Mouse (Mus musculus) heart, adult 18-20 months (tissue): ENCODE measurements around the gene Gm11214. TPM values are rescaled to one million over a fixed set of nuclear protein-coding genes. Genes with fewer than 3 reads are reported as not detected.
A peak's percentile ranks its signal among the peaks of the same experiment; 100 is the strongest.

Experiments used
- DNase-seq, 2 experiments: peaks; one replicate each; pipeline ENCODE4 v3.0.0; 2021 to 2022; ENCODE audit warnings: mixed read lengths in 1 of 2
- total RNA-seq, 2 experiments: library from RNA; stranded (reverse); gene quantifications; 2 replicates each; pipeline ENCODE4 v1.2.3; 2021

Gene Gm11214
- total RNA-seq, 2 experiments from 2014 or later, result not detected

DNA sequence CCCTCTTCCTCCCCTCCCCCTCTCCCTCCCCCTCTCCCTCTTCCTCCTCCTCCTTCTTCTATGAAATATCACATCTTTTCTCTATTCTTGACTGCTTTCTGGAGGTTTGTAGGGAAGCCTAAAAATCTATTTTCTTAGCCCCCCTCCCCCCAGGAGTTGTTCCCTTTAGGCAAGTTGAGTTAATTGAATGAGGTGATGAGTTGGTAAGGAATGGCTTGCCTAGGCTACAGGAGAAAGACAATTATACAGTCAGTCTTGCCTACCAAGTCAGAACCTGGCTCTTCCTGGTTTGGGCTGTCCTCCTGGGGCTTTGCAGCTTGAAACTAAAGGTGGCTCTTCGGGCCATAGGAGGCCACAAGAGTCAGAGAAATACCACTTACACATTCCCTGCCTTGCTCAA, 3.4 kb downstream of the Gm11214 start:
- DNase-seq, result no peak

DNA sequence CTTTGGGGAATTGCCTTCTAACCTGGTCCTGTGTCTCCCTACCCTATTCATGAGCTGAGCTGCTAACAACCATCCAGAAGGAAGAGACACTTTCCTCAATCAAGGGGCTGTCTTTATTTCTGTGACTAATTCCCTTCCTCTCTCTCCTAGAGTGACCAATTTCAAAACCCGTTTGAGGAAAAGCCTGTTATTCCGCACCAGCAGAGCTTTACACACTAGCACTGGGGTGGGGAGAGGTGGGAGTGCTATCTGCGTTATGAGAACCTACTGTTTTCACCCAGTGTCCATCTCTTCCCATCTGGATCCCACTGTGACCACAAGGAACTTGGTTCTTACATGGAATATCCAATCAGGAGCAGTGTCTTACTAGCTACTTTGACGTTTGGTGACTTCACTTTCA, 4.1 kb downstream of the Gm11214 start:
- DNase-seq, result no peak

- no peak for DNase-seq
These were observed 8.8 kb downstream of the Gm11214 start for GRCm38 (mm10) chr4:63654381-63654780.

- DNase-seq, result no peak
These were observed 19.0 kb downstream of the Gm11214 start for GRCm38 (mm10) chr4:63643956-63644726.

DNA sequence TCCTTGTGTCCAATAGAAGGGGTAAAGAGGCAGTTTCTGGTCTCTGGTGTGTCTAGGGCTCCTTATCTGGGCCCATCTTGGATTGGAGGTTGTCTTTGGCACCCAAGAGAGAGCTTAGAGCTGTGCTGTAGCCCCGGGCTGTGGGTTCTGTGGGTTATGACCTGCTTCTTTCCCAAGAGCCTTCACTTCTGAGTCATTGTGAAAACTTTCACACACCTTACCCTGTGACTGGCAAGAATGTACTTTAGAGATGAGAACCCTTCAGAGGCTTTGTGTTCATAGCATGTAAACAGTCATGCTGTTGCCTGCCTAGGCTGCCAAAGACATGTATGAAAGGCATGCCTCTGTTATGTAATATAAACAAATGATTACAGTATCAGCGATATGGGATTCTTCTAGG, 23.3 kb downstream of the Gm11214 start:
- DNase-seq, result no peak

DNA sequence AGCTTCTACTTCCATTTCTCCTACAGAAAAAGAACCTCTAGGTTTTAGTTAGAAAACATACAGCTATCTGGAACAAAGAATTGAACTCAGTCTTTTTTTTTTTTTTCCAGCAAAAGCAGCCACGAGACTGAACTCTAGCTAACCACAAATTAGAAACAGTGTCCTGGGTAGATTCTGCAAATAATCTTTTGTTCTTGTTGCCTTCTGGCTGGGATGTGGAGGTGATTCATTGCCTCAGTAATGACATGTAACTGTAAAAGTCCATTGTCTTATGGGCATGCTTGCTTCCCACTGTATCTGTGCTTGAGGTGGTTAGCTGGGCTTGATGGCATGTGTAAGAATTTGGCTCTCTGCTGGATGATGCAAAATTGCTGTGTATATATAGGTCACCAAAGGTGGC, 24.6 kb downstream of the Gm11214 start:
- no peak for DNase-seq

- no peak for DNase-seq
These were observed 30.0 kb downstream of the Gm11214 start for GRCm38 (mm10) chr4:63633181-63633580.

- DNase-seq, result no peak
These were observed 36.1 kb downstream of the Gm11214 start for GRCm38 (mm10) chr4:63627111-63627510.

GRCm38 (mm10) chr4:63625563-63626080, 37.6 kb downstream of the Gm11214 start:
- no peak for DNase-seq

DNA sequence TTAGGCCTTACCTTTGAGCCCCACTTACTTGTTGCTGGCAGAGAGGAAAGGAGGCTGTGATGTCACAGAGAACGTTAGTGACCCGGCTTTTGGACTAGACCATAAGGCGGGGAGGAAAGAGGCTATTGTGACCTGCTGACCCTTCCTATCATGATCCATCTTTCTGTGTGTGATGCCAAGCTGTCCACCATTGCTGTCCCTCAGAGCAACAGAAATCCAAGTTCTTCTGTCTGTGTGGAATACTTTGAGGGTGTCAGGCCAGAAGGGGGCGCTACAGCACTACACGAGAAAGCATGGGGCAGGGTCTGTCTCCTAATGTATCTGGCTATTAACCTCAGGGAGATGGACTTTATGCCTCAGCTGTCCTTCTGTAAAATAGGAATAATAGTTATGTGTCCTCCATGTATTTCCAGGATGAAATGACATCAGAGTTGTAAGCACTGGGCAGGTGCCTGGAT, 40.8 kb downstream of the Gm11214 start, which contains the start of gene Tex48:
Gene Tex48, minus strand, starts transcription at position 51 of the 458 bp plus-strand sequence.
- DNase-seq, result peak in 1 of 2 experiments; percentile 38

DNA sequence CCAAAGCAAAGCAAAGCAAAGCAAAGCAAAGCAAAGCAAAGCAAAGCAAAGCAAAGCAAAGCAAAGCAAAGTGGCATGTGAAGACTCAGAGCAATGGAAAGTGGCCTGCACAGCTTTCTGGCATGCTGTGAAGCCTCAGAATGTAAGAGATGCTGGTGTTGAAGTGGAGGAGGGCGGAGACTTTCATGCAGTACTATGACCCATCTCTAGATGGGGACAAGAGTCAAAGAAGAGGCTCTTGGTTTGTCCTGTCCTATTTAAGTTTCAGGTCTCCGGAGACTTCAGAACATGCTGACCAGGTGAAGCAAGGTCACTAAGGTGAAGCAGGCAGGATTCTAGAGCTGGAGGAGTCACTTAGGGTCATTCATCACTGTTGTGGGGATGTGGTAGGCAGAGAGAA, 41.3 kb downstream of the Gm11214 start:
- no peak for DNase-seq

Other genes starting within 250 kb of the Gm11214 start
- 10 to 100 TPM; 15.2 to 23.6 TPM for gene Whrn, start 167.4 kb downstream of the Gm11214 start, total RNA-seq
- 100 to 1,000 TPM; 143 to 157 TPM for gene Atp6v1g1, start 118.6 kb downstream of the Gm11214 start, total RNA-seq
- gene Tmem268, start 104.6 kb downstream of the Gm11214 start, total RNA-seq, result 10 to 100 TPM; 13.8 to 14.5 TPM
- not detected for gene Gm11213, start 58.1 kb downstream of the Gm11214 start, total RNA-seq
- gene Tex48, start 41.0 kb downstream of the Gm11214 start, total RNA-seq, result not detected
- not detected for gene Tnfsf15, start 81.7 kb upstream of the Gm11214 start, total RNA-seq
- gene Tnfsf8, start 198.0 kb upstream of the Gm11214 start, total RNA-seq, result under 1 TPM in 1 of 2 experiments, not detected in 1; 0.18 TPM